Mouse (Mus musculus) cerebellum, adult 2 months (tissue): ENCODE results near the gene Bbip1.

Experiments used
- CTCF ChIP-seq: fragments of 200-500 bp; IDR thresholded peaks from 2 replicates; pipeline ENCODE4 v1.5.1; 2011; ENCODE audit warnings: low read depth, mild to moderate bottlenecking, control low read depth, low read length, moderate library complexity, borderline replicate concordance; ENCODE audit not compliant: insufficient read depth
- POLR2A ChIP-seq: fragments of 200-500 bp; IDR thresholded peaks from 2 replicates; pipeline ENCODE4 v1.6.1; 2011; ENCODE audit warnings: low read length, control low read depth, borderline replicate concordance; ENCODE audit not compliant: insufficient read depth

DNA sequence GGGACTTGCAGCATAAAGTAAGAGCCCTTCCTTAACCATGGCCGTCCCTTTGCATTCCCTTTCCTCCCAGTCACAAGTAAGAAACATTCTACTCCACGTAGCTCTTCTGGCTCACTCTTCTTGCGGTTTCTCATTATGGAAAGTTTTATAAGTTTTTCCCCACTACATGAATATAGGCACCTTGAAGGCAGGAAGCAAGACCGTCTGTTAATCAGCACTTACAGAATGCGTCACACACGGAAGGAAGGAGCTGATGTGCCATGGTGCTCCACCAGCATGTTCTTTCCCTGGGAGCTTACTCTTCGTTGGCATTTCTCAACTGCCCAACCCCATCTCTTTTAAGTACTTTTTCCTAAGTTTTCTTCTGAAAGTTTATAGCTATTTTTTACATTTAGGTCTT, 27.5 kb upstream of the Bbip1 start:
- TF ChIP-seq POLR2A, result no peak
- no peak for TF ChIP-seq CTCF
